Mouse (Mus musculus) B cell, adult 67 days (primary cell): ENCODE measurements around the gene Dsp. TPM values are rescaled to one million over a fixed set of nuclear protein-coding genes. Genes with fewer than 3 reads are reported as not detected.

Source experiments
- total RNA-seq, 2 experiments: library from RNA; stranded (reverse); gene quantifications; 4 replicates each; pipeline ENCODE4 v1.2.4; 2023

The Dsp gene
- total RNA-seq = not detected

GRCm38 (mm10) chr13:38151069-38151588 lies at the start of gene Dsp:
TSS of gene Dsp (plus strand) at chr13:38151294.

GRCm38 (mm10) chr13:38204702-38205482 lies 53.8 kb downstream of the Dsp start, which contains the start of gene Snrnp48:
TSS of gene Snrnp48 (plus strand) at chr13:38204938.

Other genes starting within 250 kb of the Dsp start
- gene Ssr1, start 157.1 kb upstream of the Dsp start, total RNA-seq = 10 to 100 TPM; 58.0 to 66.8 TPM
- gene Riok1, start 114.3 kb upstream of the Dsp start, total RNA-seq = 100 to 1,000 TPM; 108 to 122 TPM
- 1 to 10 TPM; 1.8 to 3.2 TPM for gene Cage1, start 114.2 kb upstream of the Dsp start, total RNA-seq
- 10 to 100 TPM; 56.8 to 58.7 TPM for gene Snrnp48, start 53.6 kb downstream of the Dsp start, total RNA-seq
- not detected for gene Bmp6, start 193.8 kb downstream of the Dsp start, total RNA-seq